Mouse (Mus musculus) spleen, adult 2 months (tissue): ENCODE measurements at regions not wholly inside any gene's neighbourhood (a gene's known extent, or its start where the extent isn't known, plus 50 kb on each side); places are given as distances from the start of the nearest gene placed in this dataset.

Source experiments
- DNase-seq, 2 experiments: peaks; one replicate each; pipeline versions ENCODE4 v3.0.0 to v3.0.0-alpha.2; 2012 to 2021; ENCODE audit warnings: low spot score in 2 of 2, low read depth in 1 of 2
- H3K27ac ChIP-seq: fragments of 200-500 bp; 2 replicates; pipeline ENCODE4 v1.5.1; 2012; ENCODE audit warnings: low read length, inconsistent platforms; ENCODE audit not compliant: insufficient read depth
- H3K27me3 ChIP-seq: fragments of 200-500 bp; 2 replicates; pipeline ENCODE4 v1.6.1; 2012; ENCODE audit warnings: mild to moderate bottlenecking, moderate library complexity, low read length, inconsistent platforms; ENCODE audit not compliant: control insufficient read depth, insufficient read depth
- H3K36me3 ChIP-seq: fragments of 200-500 bp; 2 replicates; pipeline ENCODE4 v1.6.1; 2012; ENCODE audit warnings: mild to moderate bottlenecking, low read length, inconsistent platforms; ENCODE audit not compliant: control insufficient read depth, insufficient read depth
- H3K4me1 ChIP-seq: fragments of 200-500 bp; 2 replicates; pipeline ENCODE4 v1.6.1; 2011; ENCODE audit warnings: inconsistent platforms; ENCODE audit not compliant: control insufficient read depth, insufficient read depth, insufficient read length
- H3K4me3 ChIP-seq: fragments of 200-500 bp; 2 replicates; pipeline ENCODE4 v1.5.1; 2011; ENCODE audit warnings: mild to moderate bottlenecking, inconsistent platforms; ENCODE audit not compliant: insufficient read depth, insufficient read length; ENCODE audit errors: extremely low read depth
- CTCF ChIP-seq: fragments of 200-500 bp; IDR thresholded peaks from 2 replicates; pipeline ENCODE4 v1.5.1; 2011; ENCODE audit warnings: mild to moderate bottlenecking, inconsistent platforms; ENCODE audit not compliant: insufficient read depth, insufficient read length, insufficient replicate concordance; ENCODE audit errors: extremely low read depth
- POLR2A ChIP-seq: fragments of 200-500 bp; IDR thresholded peaks from 2 replicates; pipeline ENCODE4 v1.6.1; 2011; ENCODE audit warnings: low read depth, low read length, inconsistent platforms
- WGBS: fragments of 180-500 bp; shearing (Covaris S2); methylation state at CpG from one replicate; pipeline ENCODE4 v1.1.7; 2018; 5-methylcytosine and 5-hydroxymethylcytosine counted together

DNA sequence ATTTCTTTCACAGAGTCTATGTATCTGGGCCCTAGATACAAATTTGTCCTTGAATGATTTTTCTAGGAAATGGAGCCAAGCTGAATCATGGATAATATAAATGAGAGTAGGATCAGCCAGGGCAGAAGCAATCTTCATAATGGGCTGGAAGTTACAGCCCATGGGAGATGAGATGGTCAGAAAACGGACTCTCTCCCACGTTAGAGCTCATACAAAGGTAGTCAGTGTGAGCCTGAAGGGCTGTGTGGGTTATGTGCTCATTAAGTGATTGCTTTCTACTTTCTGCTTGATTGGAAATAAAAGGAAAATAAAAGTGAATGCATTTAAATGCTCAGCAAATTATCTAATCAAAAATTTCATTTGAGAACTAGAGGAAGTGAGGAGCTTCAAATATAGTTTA is 2017.1 kb upstream of the Pcdh20 start:
- no peak overlapping the region for H3K27ac ChIP-seq
- WGBS, result 81% methylated on average over 2 of the region's 2 CpGs
- no peak for DNase-seq
- no peaks in the 10 kb centered on the region for H3K27me3 ChIP-seq
- H3K36me3 ChIP-seq, result no peaks in the 10 kb centered on the region
- no peaks in the 10 kb centered on the region for H3K4me1 ChIP-seq
- TF ChIP-seq POLR2A (no peak), CTCF (no peak)
- H3K4me3 ChIP-seq, result no peak overlapping the region

DNA sequence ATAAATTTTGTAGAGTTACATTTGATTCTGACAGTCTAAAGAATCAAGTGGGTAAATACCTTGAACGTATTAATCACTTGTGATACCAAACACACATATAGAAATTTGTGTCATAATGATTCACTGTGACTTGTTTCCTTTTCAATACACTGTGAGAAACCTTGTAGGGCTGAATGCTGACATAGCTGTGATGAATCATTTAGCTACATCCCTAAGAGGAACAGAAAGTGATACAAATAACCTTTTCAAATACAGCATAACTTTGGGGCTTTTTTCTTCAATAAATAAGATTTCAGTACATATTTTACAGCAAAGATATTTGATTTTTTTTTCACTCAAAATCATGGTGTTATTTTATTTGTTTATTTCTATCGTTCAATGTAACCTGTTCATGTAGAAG is 1976.8 kb upstream of the Pcdh20 start:
- TF ChIP-seq POLR2A (no peak), CTCF (no peak)
- Histone ChIP-seq H3K4me1 (no peaks in the 10 kb centered on the region), H3K36me3 (no peaks in the 10 kb centered on the region), H3K4me3 (no peak overlapping the region), H3K27me3 (no peaks in the 10 kb centered on the region), H3K27ac (no peak overlapping the region)
- DNase-seq, result no peak
- 70% methylated on average over 2 of the region's 2 CpGs for WGBS

GRCm38 (mm10) chr14:90432874-90433543 is 1961.8 kb upstream of the Pcdh20 start:
- no peak overlapping the region for H3K27ac ChIP-seq
- H3K4me1 ChIP-seq, result no peaks in the 10 kb centered on the region
- H3K27me3 ChIP-seq, result no peaks in the 10 kb centered on the region
- DNase-seq, result no peak
- no peaks in the 10 kb centered on the region for H3K36me3 ChIP-seq
- 52% methylated on average over 7 of the region's 7 CpGs for WGBS
- TF ChIP-seq POLR2A (no peak), CTCF (no peak)
- H3K4me3 ChIP-seq, result no peak overlapping the region

GRCm38 (mm10) chr14:90412707-90413106 is 1941.5 kb upstream of the Pcdh20 start:
- TF ChIP-seq CTCF (no peak), POLR2A (no peak)
- no peak overlapping the region for H3K27ac ChIP-seq
- 72% methylated on average over 3 of the region's 3 CpGs for WGBS

GRCm38 (mm10) chr14:90406350-90406749 is 1935.2 kb upstream of the Pcdh20 start:
- DNase-seq, result no peak

More at GRCm38 (mm10) chr14:90412707-90413106, 1941.5 kb upstream of the Pcdh20 start:
- no peak for DNase-seq
- Histone ChIP-seq H3K36me3 (no peaks in the 10 kb centered on the region), H3K27me3 (no peaks in the 10 kb centered on the region), H3K4me1 (no peaks in the 10 kb centered on the region), H3K4me3 (no peak overlapping the region)

GRCm38 (mm10) chr14:90405476-90405875 is 1934.3 kb upstream of the Pcdh20 start:
- no peak for DNase-seq
- Histone ChIP-seq H3K4me3 (no peak overlapping the region), H3K27me3 (no peaks in the 10 kb centered on the region), H3K36me3 (no peaks in the 10 kb centered on the region), H3K27ac (no peak overlapping the region), H3K4me1 (no peaks in the 10 kb centered on the region)
- 94% methylated on average over 1 of the region's 1 CpGs for WGBS
- TF ChIP-seq CTCF, result no peak
- no peak for TF ChIP-seq POLR2A

More at GRCm38 (mm10) chr14:90406350-90406749, 1935.2 kb upstream of the Pcdh20 start:
- no peaks in the 10 kb centered on the region for H3K36me3 ChIP-seq
- 89% methylated on average over 2 of the region's 2 CpGs for WGBS
- no peak overlapping the region for H3K27ac ChIP-seq
- no peaks in the 10 kb centered on the region for H3K4me1 ChIP-seq
- no peaks in the 10 kb centered on the region for H3K27me3 ChIP-seq
- TF ChIP-seq POLR2A, result no peak
- TF ChIP-seq CTCF, result no peak
- no peak overlapping the region for H3K4me3 ChIP-seq

DNA sequence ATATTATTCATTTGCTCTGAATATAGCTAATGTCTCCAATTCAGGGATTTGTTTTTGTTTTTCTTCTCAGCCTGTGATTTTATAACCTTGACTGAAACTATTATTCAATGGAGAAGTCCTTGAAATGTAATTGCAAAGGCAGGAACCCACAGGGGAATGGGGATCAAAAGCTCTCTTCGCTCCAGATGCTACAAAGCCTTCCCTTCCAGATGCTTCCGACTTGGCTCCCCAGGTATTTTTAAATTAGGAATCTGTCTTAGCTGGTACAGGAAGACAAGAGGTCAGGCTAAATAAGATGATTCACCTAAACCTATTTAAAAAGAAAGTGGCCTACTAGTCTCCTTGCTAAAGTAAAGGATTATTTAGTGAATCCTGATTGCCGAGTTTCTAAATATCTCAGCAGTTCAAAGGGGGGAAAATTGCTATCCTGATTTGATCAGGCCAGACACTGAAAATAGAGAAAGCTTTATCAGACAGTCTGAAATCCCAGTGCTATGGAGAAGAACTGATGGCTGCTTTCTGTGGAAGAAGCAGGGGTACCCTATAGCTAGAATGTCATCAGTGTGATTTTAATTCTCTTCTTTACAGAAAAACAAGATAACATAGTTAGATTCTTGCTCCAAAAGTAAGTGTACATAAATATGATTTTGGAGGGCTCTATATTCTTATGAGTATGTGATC is 1896.2 kb upstream of the Pcdh20 start:
- Histone ChIP-seq H3K4me1 (no peaks in the 10 kb centered on the region), H3K36me3 (no peaks in the 10 kb centered on the region), H3K27me3 (no peaks in the 10 kb centered on the region), H3K4me3 (no peak overlapping the region), H3K27ac (no peak overlapping the region)
- WGBS, result 72% methylated on average over 3 of the region's 3 CpGs
- no peak for TF ChIP-seq POLR2A
- no peak for TF ChIP-seq CTCF
- no peak for DNase-seq
